Mouse (Mus musculus): Measurements from ENCODE around the gene Pus10. TPM values are rescaled to one million over a fixed set of nuclear protein-coding genes. Genes with fewer than 3 reads are reported as not detected.

Gene Pus10
- polyA plus RNA-seq, 1 experiment from 2014 or later: 21.5 TPM

DNA sequence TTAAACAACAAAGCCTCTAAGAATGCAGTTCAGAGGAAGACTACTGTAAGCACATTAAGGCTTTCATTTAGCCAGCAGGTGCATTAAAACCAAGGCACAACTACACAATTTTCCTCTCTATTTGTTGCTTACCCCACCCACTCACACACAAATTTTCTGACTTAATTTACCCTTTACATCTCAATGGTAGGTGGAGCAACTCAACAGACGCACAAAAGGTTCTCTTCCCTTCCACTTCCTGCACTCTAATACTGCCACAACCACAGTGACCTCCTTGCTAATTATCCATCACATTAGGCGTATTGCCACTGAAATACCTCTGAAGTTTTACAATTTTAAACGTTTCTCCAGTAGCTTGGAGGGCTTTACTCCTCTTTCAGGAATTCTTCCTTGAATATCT, 11.8 kb upstream of the Pus10 start:
- Histone ChIP-seq H3K9me3 (ENCODE audit: control insufficient read depth, low read depth, low read length) (no peaks in the 10 kb centered on the region), H3K27ac (ENCODE audit: low read length) (no peak overlapping the region), H3K4me3 (ENCODE audit: low read depth, low read length) (no peak overlapping the region), H3K27me3 (ENCODE audit: control insufficient read depth, insufficient read depth, low read length) (no peaks in the 10 kb centered on the region), H3K4me1 (ENCODE audit: control insufficient read depth, insufficient read depth, low read length) (no peaks in the 10 kb centered on the region), H3K4me2 (replicated peaks; ENCODE audit: low read depth, low read length) (no peak overlapping the region), H3K9ac (replicated peaks; ENCODE audit: low read depth, low read length) (no peak overlapping the region), H3K36me3 (ENCODE audit: control insufficient read depth, insufficient read depth, low read length) (peaks cover 12% of the 10 kb centered on the region; the same call in 1 of the 2 replicates)
- no peak for ATAC-seq (ENCODE audit: insufficient number of reproducible peaks, insufficient read depth, low FRiP score, low read depth)
- 78% methylated on average over 3 of the region's 3 CpGs for WGBS

DNA sequence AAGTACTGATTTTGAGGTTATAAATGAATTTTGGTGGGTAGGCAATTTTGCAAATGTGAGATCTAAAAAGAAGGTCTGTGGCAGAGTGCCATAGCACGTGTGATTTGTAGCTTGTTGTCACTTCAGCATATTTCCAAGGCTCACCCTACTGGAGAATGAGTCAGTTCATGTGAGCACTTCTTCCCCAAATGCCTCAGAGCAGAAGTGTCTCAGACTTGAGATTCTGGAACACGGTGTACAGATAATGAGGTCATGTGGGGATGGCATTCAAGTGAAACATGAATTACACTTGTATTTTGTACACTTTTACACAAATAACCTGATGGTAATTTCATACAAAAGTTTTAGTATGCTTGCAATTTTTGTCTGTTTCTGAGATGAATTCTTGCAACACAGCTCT, 7.7 kb upstream of the Pus10 start:
- no peaks in the 10 kb centered on the region for H3K36me3 ChIP-seq (ENCODE audit: control insufficient read depth, insufficient read depth, low read length)
- 75% methylated on average over 2 of the region's 2 CpGs for WGBS
- no peak overlapping the region for H3K27ac ChIP-seq (ENCODE audit: low read length)
- no peaks in the 10 kb centered on the region for H3K9me3 ChIP-seq (ENCODE audit: control insufficient read depth, low read depth, low read length)
- ATAC-seq (ENCODE audit: insufficient number of reproducible peaks, insufficient read depth, low FRiP score, low read depth): no peak
- H3K9ac ChIP-seq (replicated peaks; ENCODE audit: low read depth, low read length): no peak overlapping the region
- H3K4me1 ChIP-seq (ENCODE audit: control insufficient read depth, insufficient read depth, low read length): no peaks in the 10 kb centered on the region
- H3K4me2 ChIP-seq (replicated peaks; ENCODE audit: low read depth, low read length): no peak overlapping the region
- H3K4me3 ChIP-seq (ENCODE audit: low read depth, low read length): no peak overlapping the region
- no peaks in the 10 kb centered on the region for H3K27me3 ChIP-seq (ENCODE audit: control insufficient read depth, insufficient read depth, low read length)

DNA sequence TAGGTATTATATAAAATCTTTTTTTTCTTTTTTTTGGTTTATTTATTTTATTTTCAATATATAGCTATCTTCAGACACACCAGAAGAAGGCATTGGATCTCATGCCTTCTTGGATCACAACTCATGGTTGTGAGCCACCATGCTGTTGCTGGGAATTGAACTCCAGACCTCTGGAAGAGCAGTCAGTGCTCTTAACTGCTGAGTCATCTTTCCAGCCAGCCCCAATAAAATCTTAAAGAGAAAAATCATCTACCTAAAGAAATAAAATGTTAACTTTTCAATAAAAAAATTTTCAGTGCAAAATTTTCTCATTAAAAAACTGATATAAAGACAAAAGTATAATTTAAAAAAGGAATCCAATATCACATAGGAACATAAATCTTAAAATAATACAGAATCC, 1.2 kb upstream of the Pus10 start:
- Histone ChIP-seq H3K27ac (ENCODE audit: low read length) (no peak overlapping the region), H3K4me2 (replicated peaks; ENCODE audit: low read depth, low read length) (no peak overlapping the region), H3K9me3 (ENCODE audit: control insufficient read depth, low read depth, low read length) (no peaks in the 10 kb centered on the region), H3K4me1 (ENCODE audit: control insufficient read depth, insufficient read depth, low read length) (no peaks in the 10 kb centered on the region), H3K36me3 (ENCODE audit: control insufficient read depth, insufficient read depth, low read length) (0 out of 2 replicates have a peak, but pooled peaks cover 3% of the 10 kb centered on the region), H3K9ac (replicated peaks; ENCODE audit: low read depth, low read length) (no peak overlapping the region), H3K27me3 (ENCODE audit: control insufficient read depth, insufficient read depth, low read length) (no peaks in the 10 kb centered on the region), H3K4me3 (ENCODE audit: low read depth, low read length) (no peak overlapping the region)
- no peak for ATAC-seq (ENCODE audit: insufficient number of reproducible peaks, insufficient read depth, low FRiP score, low read depth)

DNA sequence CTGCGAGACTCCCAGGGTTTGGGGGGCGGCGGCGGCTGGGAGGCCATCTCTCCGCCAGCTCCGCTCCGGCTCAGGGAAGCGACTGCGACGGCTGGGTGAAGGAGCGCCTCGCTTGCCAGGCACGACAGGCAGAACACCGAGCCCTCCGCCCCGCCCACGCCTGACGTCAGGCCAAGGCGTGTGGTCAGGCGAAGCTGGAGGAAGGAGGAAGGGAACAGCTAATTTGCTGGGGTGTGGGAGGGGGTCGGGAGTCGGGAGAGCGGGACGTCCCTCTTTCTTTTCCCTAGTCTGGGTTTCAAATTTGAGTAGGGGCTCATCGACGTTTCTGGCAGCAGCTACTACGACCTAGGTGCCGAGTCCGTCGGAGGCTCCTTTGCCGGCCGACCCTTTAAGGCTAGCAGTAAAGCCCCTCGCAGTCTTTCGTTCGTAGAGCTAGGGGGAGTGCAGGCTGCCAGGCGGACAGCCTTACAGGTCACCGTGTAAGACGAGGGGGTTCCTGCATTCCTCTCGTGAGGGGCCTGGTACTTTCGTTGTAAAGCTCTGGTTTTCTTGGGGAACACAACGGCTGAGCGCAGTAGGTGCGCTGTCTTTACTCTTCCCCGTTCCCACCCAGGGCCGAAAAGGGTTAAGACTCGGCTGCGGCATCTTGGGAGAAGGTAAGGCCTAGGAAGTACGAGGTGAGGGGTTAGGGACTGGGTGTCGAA, 476 bp downstream of the Pus10 start, which contains the start of gene Pex13:
TSS of gene Pex13 (minus strand) at position 162 of the 704 bp plus-strand sequence.
- no peaks in the 10 kb centered on the region for H3K4me1 ChIP-seq (ENCODE audit: control insufficient read depth, insufficient read depth, low read length)
- under 1% methylated on average over 49 of the region's 49 CpGs for WGBS
- ATAC-seq (ENCODE audit: insufficient number of reproducible peaks, insufficient read depth, low FRiP score, low read depth): peak; percentile 98
- peak within 1 kb of the TSS; percentile 75 for H3K9ac ChIP-seq (replicated peaks; ENCODE audit: low read depth, low read length)
- H3K4me3 ChIP-seq (ENCODE audit: low read depth, low read length): peak within 1 kb of the TSS; percentile 71
- H3K9me3 ChIP-seq (ENCODE audit: control insufficient read depth, low read depth, low read length): no peaks in the 10 kb centered on the region
- H3K27me3 ChIP-seq (ENCODE audit: control insufficient read depth, insufficient read depth, low read length): no peaks in the 10 kb centered on the region
- peak within 1 kb of the TSS; percentile 94 for H3K27ac ChIP-seq (ENCODE audit: low read length)
- H3K4me2 ChIP-seq (replicated peaks; ENCODE audit: low read depth, low read length): peak within 1 kb of the TSS; percentile 62
- H3K36me3 ChIP-seq (ENCODE audit: control insufficient read depth, insufficient read depth, low read length): 0 out of 2 replicates have a peak, but pooled peaks cover 3% of the 10 kb centered on the region

DNA sequence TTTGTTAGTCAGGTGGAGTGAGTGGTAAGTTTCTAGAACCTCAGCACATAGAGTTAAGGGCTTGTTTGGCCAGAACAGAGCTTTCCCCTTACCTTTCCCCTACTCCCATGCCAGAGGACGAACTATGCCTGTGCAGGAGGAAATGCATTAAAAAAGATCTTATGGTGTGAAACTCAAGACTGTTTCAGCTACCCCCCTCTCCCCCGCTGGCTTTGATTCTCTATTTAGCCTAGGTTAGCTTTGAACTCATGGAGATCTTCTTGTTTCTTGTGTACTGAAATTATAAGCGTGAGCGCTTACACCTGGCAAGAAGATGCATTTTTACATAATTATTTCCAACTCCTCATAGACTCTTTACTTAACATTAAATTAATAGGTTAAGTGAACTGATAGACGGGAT, 1.1 kb downstream of the Pus10 start:
- no peak for ATAC-seq (ENCODE audit: insufficient number of reproducible peaks, insufficient read depth, low FRiP score, low read depth)
- Histone ChIP-seq H3K27ac (ENCODE audit: low read length) (peak overlapping the region; percentile 94), H3K4me2 (replicated peaks; ENCODE audit: low read depth, low read length) (peak overlapping the region; percentile 62), H3K27me3 (ENCODE audit: control insufficient read depth, insufficient read depth, low read length) (no peaks in the 10 kb centered on the region), H3K9me3 (ENCODE audit: control insufficient read depth, low read depth, low read length) (no peaks in the 10 kb centered on the region), H3K9ac (replicated peaks; ENCODE audit: low read depth, low read length) (peak overlapping the region; percentile 69), H3K4me3 (ENCODE audit: low read depth, low read length) (peak overlapping the region; percentile 71), H3K4me1 (ENCODE audit: control insufficient read depth, insufficient read depth, low read length) (no peaks in the 10 kb centered on the region), H3K36me3 (ENCODE audit: control insufficient read depth, insufficient read depth, low read length) (0 out of 2 replicates have a peak, but pooled peaks cover 3% of the 10 kb centered on the region)
- WGBS: 3% methylated on average over 5 of the region's 5 CpGs

DNA sequence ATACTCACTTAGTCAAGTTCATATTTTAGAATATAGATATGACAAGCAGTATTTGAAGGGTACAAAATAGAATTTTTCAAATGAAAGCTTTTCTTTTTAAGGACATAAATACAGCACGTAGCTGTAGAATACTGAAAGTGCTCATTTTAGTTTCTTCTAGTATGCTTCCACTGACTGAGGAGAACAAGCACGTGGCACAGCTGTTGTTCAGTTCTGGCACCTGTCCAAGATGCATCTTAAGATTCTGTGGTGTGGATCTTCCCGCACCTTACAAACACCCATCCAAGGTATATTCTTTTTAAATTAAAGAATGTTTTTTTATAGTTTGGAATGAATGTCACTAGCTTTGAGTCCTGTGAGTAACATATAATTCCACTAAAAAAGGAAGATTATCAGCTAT, 1.7 kb downstream of the Pus10 start:
- H3K36me3 ChIP-seq (ENCODE audit: control insufficient read depth, insufficient read depth, low read length): 0 out of 2 replicates have a peak, but pooled peaks cover 3% of the 10 kb centered on the region
- H3K4me1 ChIP-seq (ENCODE audit: control insufficient read depth, insufficient read depth, low read length): no peaks in the 10 kb centered on the region
- no peak overlapping the region for H3K27ac ChIP-seq (ENCODE audit: low read length)
- ATAC-seq (ENCODE audit: insufficient number of reproducible peaks, insufficient read depth, low FRiP score, low read depth): no peak
- peak overlapping the region; percentile 71 for H3K4me3 ChIP-seq (ENCODE audit: low read depth, low read length)
- no peaks in the 10 kb centered on the region for H3K9me3 ChIP-seq (ENCODE audit: control insufficient read depth, low read depth, low read length)
- no peak overlapping the region for H3K9ac ChIP-seq (replicated peaks; ENCODE audit: low read depth, low read length)
- WGBS: 27% methylated on average over 3 of the region's 3 CpGs
- peak overlapping the region; percentile 62 for H3K4me2 ChIP-seq (replicated peaks; ENCODE audit: low read depth, low read length)
- H3K27me3 ChIP-seq (ENCODE audit: control insufficient read depth, insufficient read depth, low read length): no peaks in the 10 kb centered on the region

DNA sequence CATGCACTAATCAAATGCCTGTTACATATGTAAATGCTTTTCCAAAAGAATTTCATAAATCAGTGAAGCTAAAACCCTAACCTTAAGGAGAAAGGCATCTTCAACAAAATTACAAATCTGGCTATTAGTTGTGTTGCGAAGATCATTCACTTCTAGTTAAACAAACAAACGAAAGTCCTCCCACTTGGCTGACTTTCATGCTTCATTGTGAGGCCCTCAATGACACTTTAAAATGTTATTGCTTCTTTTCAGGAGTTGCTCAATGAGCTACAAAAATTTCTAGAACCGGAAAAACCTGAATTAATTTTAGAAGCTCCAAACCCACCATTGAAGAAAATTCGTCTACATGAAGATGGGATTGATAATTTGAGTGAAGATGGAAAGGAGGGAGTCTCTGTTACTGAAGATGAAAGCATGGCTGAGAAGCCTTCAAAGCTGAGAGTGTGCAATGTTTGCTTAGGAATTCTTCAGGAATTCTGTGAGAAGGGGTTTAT, 6.8 kb downstream of the Pus10 start:
- no peaks in the 10 kb centered on the region for H3K27me3 ChIP-seq (ENCODE audit: control insufficient read depth, insufficient read depth, low read length)
- no peaks in the 10 kb centered on the region for H3K9me3 ChIP-seq (ENCODE audit: control insufficient read depth, low read depth, low read length)
- no peak overlapping the region for H3K4me2 ChIP-seq (replicated peaks; ENCODE audit: low read depth, low read length)
- H3K36me3 ChIP-seq (ENCODE audit: control insufficient read depth, insufficient read depth, low read length): peaks cover 23% of the 10 kb centered on the region
- ATAC-seq (ENCODE audit: insufficient number of reproducible peaks, insufficient read depth, low FRiP score, low read depth): no peak
- H3K4me1 ChIP-seq (ENCODE audit: control insufficient read depth, insufficient read depth, low read length): no peaks in the 10 kb centered on the region
- H3K9ac ChIP-seq (replicated peaks; ENCODE audit: low read depth, low read length): no peak overlapping the region
- no peak overlapping the region for H3K4me3 ChIP-seq (ENCODE audit: low read depth, low read length)
- WGBS: 70% methylated on average over 4 of the region's 4 CpGs
- no peak overlapping the region for H3K27ac ChIP-seq (ENCODE audit: low read length)

DNA sequence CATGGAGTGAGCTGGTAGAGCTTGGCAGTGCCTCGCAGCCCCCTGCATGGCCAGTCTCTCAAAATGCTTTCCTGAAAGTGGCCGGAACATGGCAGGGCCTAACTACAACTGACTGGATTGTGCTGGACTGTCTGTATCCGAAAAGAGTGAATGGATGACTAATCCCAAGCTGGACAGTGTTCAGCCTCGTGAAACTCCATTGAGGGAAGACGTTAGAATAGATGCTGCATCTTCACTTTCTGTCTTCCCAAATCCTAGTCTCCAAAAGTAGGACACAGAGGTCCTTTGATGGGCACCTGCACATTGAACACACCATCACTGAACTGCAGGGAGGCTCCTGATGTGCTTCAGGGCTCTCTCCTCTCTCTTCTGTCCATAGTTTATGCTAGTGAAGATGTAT, 10.6 kb downstream of the Pus10 start:
- 94% methylated on average over 5 of the region's 5 CpGs for WGBS
- no peak overlapping the region for H3K27ac ChIP-seq (ENCODE audit: low read length)
- H3K9me3 ChIP-seq (ENCODE audit: control insufficient read depth, low read depth, low read length): no peaks in the 10 kb centered on the region
- no peaks in the 10 kb centered on the region for H3K27me3 ChIP-seq (ENCODE audit: control insufficient read depth, insufficient read depth, low read length)
- H3K36me3 ChIP-seq (ENCODE audit: control insufficient read depth, insufficient read depth, low read length): peaks cover 33% of the 10 kb centered on the region
- H3K4me1 ChIP-seq (ENCODE audit: control insufficient read depth, insufficient read depth, low read length): no peaks in the 10 kb centered on the region
- H3K4me2 ChIP-seq (replicated peaks; ENCODE audit: low read depth, low read length): no peak overlapping the region
- H3K4me3 ChIP-seq (ENCODE audit: low read depth, low read length): no peak overlapping the region
- no peak overlapping the region for H3K9ac ChIP-seq (replicated peaks; ENCODE audit: low read depth, low read length)
- ATAC-seq (ENCODE audit: insufficient number of reproducible peaks, insufficient read depth, low FRiP score, low read depth): no peak

All from stomach, embryonic 14.5 days (tissue).